Mouse (Mus musculus) midbrain, embryonic 10.5 days (tissue): ENCODE measurements around the gene Neurl1a. TPM values are rescaled to one million over a fixed set of nuclear protein-coding genes. Genes with fewer than 3 reads are reported as not detected.
"Not testable (repeated sequence)": the region's sequence is repeated elsewhere in the genome, so short reads cannot be mapped to it uniquely, and the experiment has no call there.

Experiments
- DNase-seq: peaks from one replicate; pipeline ENCODE4 v3.0.0-alpha.2; 2017; ENCODE audit warnings: low spot score
- H3K27ac ChIP-seq: fragments of 300-500 bp; sonication (generic); replicated peaks from 2 replicates; pipeline ENCODE4 v1.5.1; 2016; ENCODE audit warnings: mild to moderate bottlenecking
- H3K27me3 ChIP-seq: fragments of 300-500 bp; sonication (generic); 2 replicates; pipeline ENCODE4 v1.6.1; 2016; ENCODE audit warnings: low read depth, mild to moderate bottlenecking; ENCODE audit not compliant: poor library complexity, severe bottlenecking
- H3K36me3 ChIP-seq: fragments of 300-500 bp; sonication (generic); 2 replicates; pipeline ENCODE4 v1.6.1; 2016; ENCODE audit warnings: mild to moderate bottlenecking, moderate library complexity
- H3K4me1 ChIP-seq: fragments of 300-500 bp; sonication (generic); 2 replicates; pipeline ENCODE4 v1.6.1; 2016
- H3K4me3 ChIP-seq: fragments of 300-500 bp; sonication (generic); 2 replicates; pipeline ENCODE4 v1.5.1; 2016; ENCODE audit warnings: mild to moderate bottlenecking, moderate library complexity
- H3K9me3 ChIP-seq: fragments of 300-500 bp; sonication (generic); replicated peaks from 2 replicates; pipeline ENCODE4 v1.6.1; 2016; ENCODE audit warnings: mild to moderate bottlenecking
- WGBS: fragments of 180-500 bp; shearing (Covaris S2); methylation state at CpG from one replicate; pipeline ENCODE4 v1.1.7; 2016; 5-methylcytosine and 5-hydroxymethylcytosine counted together
- polyA plus RNA-seq: library from polyadenylated mRNA; unstranded; fragments of >200 nt; fragmentation: Nextera tagmentation; extraction: Ambion mirVana; gene quantifications from 2 replicates; pipeline ENCODE4 v1.2.1, GENCODE M21; 2016

Gene Neurl1a
- 4.4 and 5.0 TPM in 2 replicates for polyA plus RNA-seq

GRCm38 (mm10) chr19:47178431-47179271, at the start of gene Neurl1a:
TSS of gene Neurl1a (plus strand) at chr19:47178820.
- DNase-seq = peak; percentile 74
- Histone ChIP-seq H3K27me3 (peaks cover 66% of the 10 kb centered on the region), H3K9me3 (peaks cover 11% of the 10 kb centered on the region), H3K4me3 (peak within 1 kb of the TSS; percentile 78), H3K27ac (peak within 1 kb of the TSS; percentile 74), H3K36me3 (no peaks in the 10 kb centered on the region), H3K4me1 (peaks cover 25% of the 10 kb centered on the region)
- under 1% methylated on average over 98 of the region's 98 CpGs for WGBS

- H3K4me3 ChIP-seq = no peak overlapping the region
- DNase-seq = no peak
- 94% methylated on average over 11 of the region's 11 CpGs for WGBS
- no peaks in the 10 kb centered on the region for H3K27me3 ChIP-seq
- H3K4me1 ChIP-seq = no peaks in the 10 kb centered on the region
- no peak overlapping the region for H3K27ac ChIP-seq
- H3K36me3 ChIP-seq = peaks cover 97% of the 10 kb centered on the region
- no peaks in the 10 kb centered on the region for H3K9me3 ChIP-seq
These were observed 49.8 kb upstream of the Neurl1a start for GRCm38 (mm10) chr19:47128835-47129234.

- Histone ChIP-seq H3K27me3 (no peaks in the 10 kb centered on the region), H3K27ac (no peak overlapping the region), H3K36me3 (peaks cover 79% of the 10 kb centered on the region), H3K9me3 (no peaks in the 10 kb centered on the region), H3K4me1 (no peaks in the 10 kb centered on the region), H3K4me3 (no peak overlapping the region)
- 94% methylated on average over 15 of the region's 15 CpGs for whole genome bisulfite sequencing
- DNase-seq = no peak
These were observed 48.0 kb upstream of the Neurl1a start for GRCm38 (mm10) chr19:47130551-47131125.

- no peak overlapping the region for H3K27ac ChIP-seq
- peaks cover 13% of the 10 kb centered on the region for H3K27me3 ChIP-seq
- H3K36me3 ChIP-seq = peaks cover 54% of the 10 kb centered on the region
- H3K9me3 ChIP-seq = no peaks in the 10 kb centered on the region
- no peak for DNase-seq
- 89% methylated on average over 7 of the region's 7 CpGs for WGBS
- no peak overlapping the region for H3K4me3 ChIP-seq
- peaks cover 13% of the 10 kb centered on the region for H3K4me1 ChIP-seq
These were observed 45.5 kb upstream of the Neurl1a start for GRCm38 (mm10) chr19:47133161-47133560.

GRCm38 (mm10) chr19:47135568-47135967, 43.1 kb upstream of the Neurl1a start:
- WGBS = 92% methylated on average over 17 of the region's 17 CpGs
- no peak overlapping the region for H3K4me3 ChIP-seq
- peaks cover 17% of the 10 kb centered on the region for H3K4me1 ChIP-seq
- peaks cover 30% of the 10 kb centered on the region for H3K36me3 ChIP-seq
- no peaks in the 10 kb centered on the region for H3K9me3 ChIP-seq
- H3K27me3 ChIP-seq = peaks cover 25% of the 10 kb centered on the region
- no peak for DNase-seq
- H3K27ac ChIP-seq = no peak overlapping the region

GRCm38 (mm10) chr19:47136170-47136569, 42.5 kb upstream of the Neurl1a start:
- 86% methylated on average over 5 of the region's 5 CpGs for WGBS

GRCm38 (mm10) chr19:47137051-47137581, 41.5 kb upstream of the Neurl1a start:
- Histone ChIP-seq H3K27me3 (peaks cover 25% of the 10 kb centered on the region), H3K4me1 (peaks cover 17% of the 10 kb centered on the region), H3K4me3 (peak overlapping the region; percentile 46), H3K9me3 (no peaks in the 10 kb centered on the region), H3K36me3 (peaks cover 14% of the 10 kb centered on the region), H3K27ac (peak overlapping the region; percentile 73)
- WGBS = 52% methylated on average over 6 of the region's 6 CpGs
- DNase-seq = no peak

More at GRCm38 (mm10) chr19:47136170-47136569, 42.5 kb upstream of the Neurl1a start:
- no peak for DNase-seq
- H3K36me3 ChIP-seq = peaks cover 24% of the 10 kb centered on the region
- no peak overlapping the region for H3K4me3 ChIP-seq
- no peaks in the 10 kb centered on the region for H3K9me3 ChIP-seq
- H3K27ac ChIP-seq = no peak overlapping the region
- peaks cover 25% of the 10 kb centered on the region for H3K27me3 ChIP-seq
- peaks cover 17% of the 10 kb centered on the region for H3K4me1 ChIP-seq

GRCm38 (mm10) chr19:47137771-47138421, 40.7 kb upstream of the Neurl1a start, which contains the start of gene Calhm2:
TSS of gene Calhm2 (minus strand) at chr19:47138294.
- Histone ChIP-seq H3K27ac (peak within 1 kb of the TSS; percentile 73), H3K9me3 (no peaks in the 10 kb centered on the region), H3K4me1 (peaks cover 17% of the 10 kb centered on the region), H3K36me3 (peaks cover 6% of the 10 kb centered on the region), H3K27me3 (peaks cover 25% of the 10 kb centered on the region), H3K4me3 (peak within 1 kb of the TSS; percentile 46)
- peak; percentile 43 for DNase-seq
- 11% methylated on average over 28 of the region's 28 CpGs for WGBS

GRCm38 (mm10) chr19:47139611-47140010, 39.0 kb upstream of the Neurl1a start:
- not testable (repeated sequence) for H3K36me3 ChIP-seq, H3K27ac ChIP-seq, H3K9me3 ChIP-seq, H3K4me3 ChIP-seq, DNase-seq
- 45% methylated on average over 7 of the region's 7 CpGs for WGBS
- peaks cover 17% of the 10 kb centered on the region for H3K4me1 ChIP-seq
- H3K27me3 ChIP-seq = peaks cover 25% of the 10 kb centered on the region

- no peak for DNase-seq
- Histone ChIP-seq H3K4me3 (no peak overlapping the region), H3K4me1 (peaks cover 11% of the 10 kb centered on the region), H3K36me3 (no peaks in the 10 kb centered on the region), H3K27me3 (peaks cover 19% of the 10 kb centered on the region), H3K9me3 (no peaks in the 10 kb centered on the region), H3K27ac (no peak overlapping the region)
- WGBS = 80% methylated on average over 6 of the region's 6 CpGs
These were observed 36.2 kb upstream of the Neurl1a start for GRCm38 (mm10) chr19:47142438-47142837.

GRCm38 (mm10) chr19:47144154-47144553, 34.5 kb upstream of the Neurl1a start, which contains the start of gene Calhm1:
TSS of gene Calhm1 (minus strand) at chr19:47144254.
- H3K4me1 ChIP-seq = no peaks in the 10 kb centered on the region
- H3K36me3 ChIP-seq = no peaks in the 10 kb centered on the region
- no peaks in the 10 kb centered on the region for H3K9me3 ChIP-seq
- 90% methylated on average over 6 of the region's 6 CpGs for whole genome bisulfite sequencing
- H3K4me3 ChIP-seq = no peak within 1 kb of the TSS
- no peak within 1 kb of the TSS for H3K27ac ChIP-seq
- H3K27me3 ChIP-seq = peaks cover 6% of the 10 kb centered on the region
- no peak for DNase-seq

GRCm38 (mm10) chr19:47148267-47148847, 30.3 kb upstream of the Neurl1a start:
- 83% methylated on average over 5 of the region's 5 CpGs for WGBS
- Histone ChIP-seq H3K4me3 (no peak overlapping the region), H3K27ac (no peak overlapping the region), H3K4me1 (peaks cover 8% of the 10 kb centered on the region), H3K36me3 (no peaks in the 10 kb centered on the region), H3K27me3 (peaks cover 36% of the 10 kb centered on the region), H3K9me3 (no peaks in the 10 kb centered on the region)
- no peak for DNase-seq
